Mouse (Mus musculus) bone marrow, adult 2 months (tissue): ENCODE results near the gene Mesp1. TPM values are rescaled to one million over a fixed set of nuclear protein-coding genes. Genes with fewer than 3 reads are reported as not detected.
"Not testable (repeated sequence)": the region's sequence is repeated elsewhere in the genome, so short reads cannot be mapped to it uniquely, and the experiment has no call there.

ENCODE experiments used
- H3K27ac ChIP-seq: fragments of 200-500 bp; 2 replicates; pipeline ENCODE4 v1.5.1; 2012; ENCODE audit warnings: low read depth, mild to moderate bottlenecking, control low read depth, inconsistent platforms, low read length; ENCODE audit not compliant: control insufficient read depth, poor library complexity, insufficient read depth
- H3K4me1 ChIP-seq: fragments of 200-500 bp; 2 replicates; pipeline ENCODE4 v1.6.1; 2011; ENCODE audit warnings: low read length; ENCODE audit not compliant: control insufficient read depth, insufficient read depth
- H3K4me3 ChIP-seq: fragments of 200-500 bp; replicated peaks from 2 replicates; pipeline ENCODE3; 2011; ENCODE audit warnings: mild to moderate bottlenecking, low read depth, low read length, control low read depth; ENCODE audit not compliant: control insufficient read depth
- CTCF ChIP-seq: fragments of 200-500 bp; IDR thresholded peaks from 2 replicates; pipeline ENCODE4 v1.5.1; 2011; ENCODE audit warnings: low read length, control low read depth; ENCODE audit not compliant: control insufficient read depth, insufficient read depth
- POLR2A ChIP-seq: fragments of 200-500 bp; IDR thresholded peaks from 2 replicates; pipeline ENCODE4 v1.6.1; 2011; ENCODE audit warnings: low read depth, mild to moderate bottlenecking, control low read depth, low read length, borderline replicate concordance; ENCODE audit not compliant: control insufficient read depth
- WGBS: fragments of 180-500 bp; shearing (Covaris S2); methylation state at CpG from one replicate; pipeline ENCODE4 v1.1.7; 2018; 5-methylcytosine and 5-hydroxymethylcytosine counted together
- polyA plus RNA-seq: library from polyadenylated mRNA; stranded (reverse); fragments of >200 nt; gene quantifications from 2 replicates; pipeline ENCODE4 v1.2.4, GENCODE M21; 2011; ENCODE audit warnings: low replicate concordance; ENCODE audit not compliant: missing spikeins, insufficient read depth, insufficient read length

Gene Mesp1
- polyA plus RNA-seq, 1 experiment = not detected

GRCm38 (mm10) chr7:79800336-79800735 is 6.7 kb upstream of the Mesp1 start:
- TF ChIP-seq CTCF (no peak), POLR2A (no peak)
- H3K4me3 ChIP-seq = no peak overlapping the region
- 70% methylated on average over 4 of the region's 4 CpGs for WGBS
- no peak overlapping the region for H3K27ac ChIP-seq
- no peaks in the 10 kb centered on the region for H3K4me1 ChIP-seq

GRCm38 (mm10) chr7:79799506-79799905 is 5.9 kb upstream of the Mesp1 start:
- 67% methylated on average over 6 of the region's 6 CpGs for WGBS
- Histone ChIP-seq H3K4me3 (no peak overlapping the region), H3K4me1 (no peaks in the 10 kb centered on the region), H3K27ac (no peak overlapping the region)
- TF ChIP-seq POLR2A = no peak
- no peak for TF ChIP-seq CTCF

- TF ChIP-seq POLR2A = no peak
- TF ChIP-seq CTCF = peak; percentile 55
- Histone ChIP-seq H3K27ac (no peak overlapping the region), H3K4me1 (no peaks in the 10 kb centered on the region), H3K4me3 (no peak overlapping the region)
- WGBS = 1% methylated on average over 8 of the region's 8 CpGs
Measured at GRCm38 (mm10) chr7:79799048-79799447, 5.5 kb upstream of the Mesp1 start.

DNA sequence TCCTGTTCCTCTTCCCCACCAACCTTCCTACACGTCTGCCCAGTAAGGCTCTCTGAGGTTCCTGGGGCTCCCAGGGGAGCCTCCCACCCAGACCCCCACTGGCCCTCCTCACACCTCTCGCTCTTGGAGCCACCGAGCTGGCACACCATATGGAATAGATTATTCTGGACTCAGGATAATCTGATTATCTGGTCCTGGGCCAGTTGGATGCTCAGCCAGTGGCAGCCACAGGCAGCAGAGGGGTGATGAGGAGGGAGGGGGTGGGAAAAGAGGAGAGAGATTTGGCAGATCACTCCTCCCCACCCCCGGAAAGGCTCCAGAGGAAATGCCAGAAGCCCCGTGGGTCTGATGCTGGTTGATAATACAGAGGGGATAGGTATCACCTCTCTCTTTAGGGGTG is 5.0 kb upstream of the Mesp1 start:
- Histone ChIP-seq H3K4me1 (no peaks in the 10 kb centered on the region), H3K4me3 (no peak overlapping the region), H3K27ac (no peak overlapping the region)
- 30% methylated on average over 5 of the region's 5 CpGs for whole genome bisulfite sequencing
- TF ChIP-seq CTCF (no peak), POLR2A (no peak)

DNA sequence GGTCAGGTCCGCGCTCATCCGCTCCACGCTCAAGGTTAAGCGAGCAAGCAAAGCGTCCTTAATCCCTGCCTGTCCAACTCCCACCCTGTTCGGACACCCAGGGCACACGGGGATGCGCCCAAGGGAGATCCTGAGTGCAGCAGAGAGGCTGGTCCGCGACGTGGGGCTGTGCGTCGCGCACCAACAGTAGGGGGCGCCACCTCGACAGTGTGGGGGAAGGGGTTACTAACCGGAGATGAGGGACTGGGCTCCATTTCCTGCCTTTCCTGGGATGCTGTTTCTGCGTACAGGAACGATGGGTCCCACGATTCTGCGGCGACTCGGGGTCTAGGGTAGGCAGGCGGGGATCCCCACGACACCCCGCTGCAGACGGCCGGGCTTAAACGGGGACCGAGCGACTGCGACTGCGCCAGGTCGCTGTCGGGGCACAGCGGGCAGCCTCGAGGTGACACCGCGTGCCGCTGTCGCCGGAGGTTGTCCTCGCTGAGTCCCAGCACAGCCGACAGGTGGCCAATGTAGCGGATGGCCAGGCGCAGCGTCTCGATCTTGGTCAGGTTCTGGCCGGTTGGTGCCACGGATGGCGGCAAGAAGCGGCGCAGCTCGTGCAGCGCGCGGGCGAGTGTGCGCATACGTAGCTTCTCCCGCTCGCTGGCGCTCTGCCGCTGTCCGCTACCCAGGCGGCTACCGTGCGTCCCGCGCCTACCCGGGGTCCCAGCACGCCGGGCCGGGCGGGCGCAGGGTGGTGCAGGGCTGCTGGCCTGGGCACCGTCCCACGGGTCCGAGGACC is 760 bp downstream of the Mesp1 start:
- H3K4me3 ChIP-seq = no peak overlapping the region
- WGBS = 5% methylated on average over 80 of the region's 80 CpGs
- TF ChIP-seq POLR2A (no peak), CTCF (peak; percentile 32; the same call in 1 of the 2 replicates)
- peak overlapping the region; percentile 12; the same call in 1 of the 2 replicates for H3K27ac ChIP-seq
- no peaks in the 10 kb centered on the region; the same call in 1 of the 2 replicates for H3K4me1 ChIP-seq

DNA sequence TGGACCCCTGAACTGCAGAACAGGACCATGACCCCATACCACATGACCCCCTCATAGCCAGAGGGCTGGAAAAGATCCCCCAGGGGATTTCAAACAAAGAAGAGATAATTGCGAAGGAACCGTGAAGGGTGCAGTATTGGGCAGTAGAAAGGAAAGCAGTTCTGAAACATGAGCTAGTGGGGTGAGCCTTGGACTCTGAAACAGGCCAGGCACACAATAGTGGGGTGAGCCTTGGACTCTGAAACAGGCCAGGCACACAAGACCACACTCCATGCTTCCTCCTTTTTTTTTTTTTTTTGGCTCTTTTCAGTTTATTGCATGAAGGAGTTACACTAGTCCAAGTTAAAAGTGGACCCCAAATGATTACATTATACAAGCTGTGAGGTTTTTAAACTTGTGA is 3.8 kb downstream of the Mesp1 start:
- 83% methylated on average over 2 of the region's 2 CpGs for WGBS
- H3K4me3 ChIP-seq, H3K27ac ChIP-seq, H3K4me1 ChIP-seq: not testable (repeated sequence)

- 25% methylated on average over 6 of the region's 6 CpGs for WGBS
- no peaks in the 10 kb centered on the region for H3K4me1 ChIP-seq
Measured at GRCm38 (mm10) chr7:79786295-79786694, 7.3 kb downstream of the Mesp1 start.

DNA sequence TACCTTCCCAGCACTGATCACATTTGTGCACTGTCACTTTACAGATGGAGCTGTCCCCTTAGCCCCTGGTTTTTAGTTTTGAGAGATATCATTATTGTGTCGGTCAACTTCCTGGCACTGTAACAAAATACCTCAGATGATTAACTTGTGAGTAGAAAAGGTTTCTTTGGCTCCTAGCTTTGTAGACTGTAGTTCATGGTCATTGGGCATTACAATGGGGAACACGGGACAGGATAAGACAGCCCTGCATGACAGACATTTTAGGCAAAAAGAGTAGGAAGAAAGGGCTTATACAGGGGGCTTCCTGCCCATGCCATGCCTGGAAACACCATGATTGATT is 11.1 kb downstream of the Mesp1 start:
- 85% methylated on average over 2 of the region's 2 CpGs for WGBS
- no peak overlapping the region for H3K4me3 ChIP-seq
- H3K27ac ChIP-seq = no peak overlapping the region
- TF ChIP-seq CTCF = no peak
- no peak for TF ChIP-seq POLR2A
- no peaks in the 10 kb centered on the region for H3K4me1 ChIP-seq

More at GRCm38 (mm10) chr7:79786295-79786694, 7.3 kb downstream of the Mesp1 start:
- TF ChIP-seq POLR2A (no peak), CTCF (peak; percentile 54)
- no peak overlapping the region for H3K4me3 ChIP-seq
- H3K27ac ChIP-seq = no peak overlapping the region

DNA sequence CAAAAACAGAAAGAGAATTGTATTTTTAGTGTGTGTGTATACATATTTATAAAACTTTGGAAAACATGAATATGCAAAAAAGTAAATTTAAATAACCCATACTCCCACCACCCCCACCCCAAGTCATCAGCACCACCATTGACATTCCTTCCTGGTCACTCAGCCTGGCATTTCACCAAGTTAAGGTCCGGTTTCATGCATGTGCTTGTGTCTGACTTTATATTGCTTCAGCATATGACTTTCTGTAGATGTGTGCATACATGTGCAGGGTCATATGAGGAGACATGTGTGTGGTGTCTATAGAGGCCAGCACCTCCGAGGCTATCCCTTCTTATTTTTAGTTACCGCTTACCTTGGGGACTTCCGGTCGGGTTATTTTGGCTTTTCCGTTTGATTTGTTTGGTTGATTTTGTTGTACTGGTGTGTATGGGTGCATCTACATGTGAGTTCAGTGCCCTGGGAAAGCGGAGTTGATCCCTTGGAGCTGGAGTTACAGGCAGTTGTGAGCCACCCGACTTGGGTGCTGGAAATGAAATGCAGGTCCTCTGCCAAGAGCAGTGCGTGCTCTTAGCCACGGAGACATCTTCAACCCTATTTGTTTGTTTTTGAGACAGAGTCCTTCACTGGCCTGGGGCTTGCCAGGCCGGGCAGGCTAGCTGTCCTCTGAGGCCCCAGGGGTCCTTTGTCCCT is 11.6 kb downstream of the Mesp1 start:
- no peaks in the 10 kb centered on the region for H3K4me1 ChIP-seq
- WGBS = 87% methylated on average over 11 of the region's 11 CpGs
- TF ChIP-seq POLR2A (no peak), CTCF (no peak)
- H3K27ac ChIP-seq = no peak overlapping the region
- no peak overlapping the region for H3K4me3 ChIP-seq
